In the genomic region with DNA sequence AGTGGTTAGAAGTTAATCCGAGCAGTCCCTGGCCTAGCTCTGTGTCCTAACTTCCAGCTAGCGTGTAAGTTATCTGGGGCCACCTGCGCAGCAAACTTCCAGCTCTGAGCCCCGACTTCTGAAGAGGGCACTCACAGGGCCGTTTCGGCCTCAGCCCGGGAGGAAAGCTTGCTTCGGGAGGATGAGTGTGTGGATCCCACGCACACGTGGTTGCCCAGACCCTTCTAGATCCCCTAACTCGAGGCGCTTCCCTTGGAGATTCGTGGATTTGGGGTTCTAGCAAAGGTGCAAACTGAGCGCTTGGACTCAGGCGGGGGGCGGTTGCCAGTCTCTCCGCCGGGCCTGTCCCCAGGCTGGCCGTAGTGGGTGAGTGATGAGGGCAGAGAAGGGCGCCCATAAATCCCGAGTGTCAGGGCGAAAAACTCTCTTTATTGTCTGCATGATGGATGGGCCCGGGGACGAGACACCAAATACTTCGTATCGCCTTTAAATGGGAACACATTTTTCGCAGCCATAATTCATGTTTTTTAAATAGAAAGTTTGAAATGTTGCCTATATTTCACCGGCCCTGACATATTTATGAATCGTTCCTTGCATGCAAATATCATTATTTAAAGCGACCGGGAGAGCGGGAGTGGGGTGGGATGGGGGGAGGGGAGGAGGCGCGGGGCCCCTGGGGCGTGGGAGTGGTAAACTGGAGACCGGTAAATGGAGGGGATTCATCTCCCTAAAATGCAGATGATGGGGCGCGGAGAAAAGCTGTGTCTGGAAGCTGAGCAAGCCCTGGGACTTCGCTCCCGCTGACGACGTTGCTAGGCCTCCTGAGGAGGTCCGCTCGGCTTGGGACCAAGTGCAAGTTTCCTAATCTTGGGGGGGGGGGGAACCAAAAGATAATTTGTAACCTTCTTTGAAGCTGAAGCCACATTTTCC, we compare ENCODE assay signal across 9 mouse cellular contexts. TPM values are rescaled to one million over a fixed set of nuclear protein-coding genes. Genes with fewer than 3 reads are reported as not detected.
DNase-seq lines count a peak whose midpoint lies in the region; ATAC-seq and TF ChIP-seq lines count a peak whose summit lies in the region.
"Had no signal": no experiment of that assay in that cellular context is flagged by ENCODE, and none has a peak within 500 bp of the region (broad histone marks: within the 10 kb centered on the region; RNA-seq: fewer than 3 reads in every experiment).

No protein-coding gene starts in this region.

- H3K9me3 ChIP-seq in lung, embryonic 14.5 days (ENCODE audit: low read depth, low read length) = no peaks in the 10 kb centered on the region
- H3K9me3 ChIP-seq in embryonic facial prominence, embryonic 14.5 days (ENCODE audit: control insufficient read depth, low read length) = no peaks in the 10 kb centered on the region
- H3K9me3 ChIP-seq in intestine, postnatal 0 days (ENCODE audit: control insufficient read depth) = no peaks in the 10 kb centered on the region
- no peaks in the 10 kb centered on the region for H3K9me3 ChIP-seq in liver, postnatal 0 days (ENCODE audit: low read length)

- peak; percentile 64 for DNase-seq in lung, embryonic 14.5 days
- DNase-seq in lung, postnatal 25 days (ENCODE audit: low spot score) = no peak
- DNase-seq in embryonic facial prominence, embryonic 14.5 days (ENCODE audit: low spot score) = peak; percentile 66
- DNase-seq in liver, postnatal 0 days = peak; percentile 15
- DNase-seq in retina, postnatal 1 day = peak; percentile 25
- DNase-seq in right cerebral cortex, adult 2 months (ENCODE audit: low spot score in 2 of 2) = no peak
- no peak for DNase-seq in thymus, adult 18-20 months

- H3K4me1 ChIP-seq in lung, embryonic 14.5 days (ENCODE audit: insufficient read depth) = peaks cover 13% of the 10 kb centered on the region
- peaks cover 13% of the 10 kb centered on the region; the same call in 1 of the 2 replicates for H3K4me1 ChIP-seq in embryonic facial prominence, embryonic 14.5 days (ENCODE audit: control insufficient read depth, insufficient read depth, low read length)
- H3K4me1 ChIP-seq in intestine, postnatal 0 days (replicated peaks; ENCODE audit: control insufficient read depth, insufficient read depth, low read length) = 0 out of 2 replicates have a peak, but pooled peaks cover 2% of the 10 kb centered on the region
- peaks cover 22% of the 10 kb centered on the region for H3K4me1 ChIP-seq in liver, postnatal 0 days (ENCODE audit: insufficient read depth)

- 7% methylated on average over 44 of the region's 44 CpGs for WGBS in lung, embryonic 14.5 days
- 4% methylated on average over 44 of the region's 44 CpGs for WGBS in embryonic facial prominence, embryonic 14.5 days
- 7% methylated on average over 44 of the region's 44 CpGs for WGBS in intestine, postnatal 0 days
- 3% methylated on average over 44 of the region's 44 CpGs for WGBS in liver, postnatal 0 days (ENCODE audit: insufficient replicate concordance)

- ATAC-seq in lung, embryonic 14.5 days (ENCODE audit: insufficient read depth) = no peak
- ATAC-seq in embryonic facial prominence, embryonic 14.5 days (ENCODE audit: low read depth) = no peak
- no peak for ATAC-seq in intestine, postnatal 0 days
- no peak for ATAC-seq in liver, postnatal 0 days

- H3K36me3 ChIP-seq in lung, embryonic 14.5 days (ENCODE audit: insufficient read depth) = no peaks in the 10 kb centered on the region
- no peaks in the 10 kb centered on the region for H3K36me3 ChIP-seq in embryonic facial prominence, embryonic 14.5 days (ENCODE audit: control insufficient read depth, insufficient read depth, low read length)
- no peaks in the 10 kb centered on the region for H3K36me3 ChIP-seq in intestine, postnatal 0 days (ENCODE audit: control insufficient read depth, insufficient read depth)
- H3K36me3 ChIP-seq in liver, postnatal 0 days (replicated peaks; ENCODE audit: insufficient read depth, low read length) = no peaks in the 10 kb centered on the region

- H3K9ac ChIP-seq in lung, embryonic 14.5 days = peak overlapping the region; percentile 64
- H3K9ac ChIP-seq in embryonic facial prominence, embryonic 14.5 days (ENCODE audit: low read depth, low read length) = peak overlapping the region; percentile 70
- peak overlapping the region; percentile 51 for H3K9ac ChIP-seq in intestine, postnatal 0 days (ENCODE audit: low read depth, low read length)
- 0 out of 2 replicates have a peak overlapping the region, but pooled peaks have one; percentile 38 for H3K9ac ChIP-seq in liver, postnatal 0 days (replicated peaks)

- no peaks in the 10 kb centered on the region for H3K27me3 ChIP-seq in lung, embryonic 14.5 days (ENCODE audit: insufficient read depth, low read length)
- peaks cover 36% of the 10 kb centered on the region for H3K27me3 ChIP-seq in embryonic facial prominence, embryonic 14.5 days (replicated peaks; ENCODE audit: control insufficient read depth, insufficient read depth, low read length)
- no peaks in the 10 kb centered on the region for H3K27me3 ChIP-seq in intestine, postnatal 0 days (replicated peaks; ENCODE audit: control insufficient read depth, insufficient read depth, low read length)
- peaks cover 74% of the 10 kb centered on the region for H3K27me3 ChIP-seq in liver, postnatal 0 days (ENCODE audit: insufficient read depth, low read length)
- H3K27me3 ChIP-seq: Patski had no signal

- peak overlapping the region; percentile 97 for H3K4me2 ChIP-seq in lung, embryonic 14.5 days
- H3K4me2 ChIP-seq in embryonic facial prominence, embryonic 14.5 days (ENCODE audit: low read depth, low read length) = peak overlapping the region; percentile 87
- peak overlapping the region; percentile 85 for H3K4me2 ChIP-seq in intestine, postnatal 0 days (replicated peaks; ENCODE audit: low read depth)
- peak overlapping the region; percentile 76 for H3K4me2 ChIP-seq in liver, postnatal 0 days (ENCODE audit: low read depth, low read length)

- no peak for TF ChIP-seq CTCF in lung, embryonic 14.5 days (IDR thresholded peaks at IDR 0.05; ENCODE audit: low read depth)
- no peak for TF ChIP-seq CTCF in intestine, postnatal 0 days (IDR thresholded peaks at IDR 0.05; ENCODE audit: low read depth)
- no peak for TF ChIP-seq CTCF in liver, postnatal 0 days (IDR thresholded peaks at IDR 0.05; ENCODE audit: low read depth)

- no peak overlapping the region for H3K27ac ChIP-seq in lung, embryonic 14.5 days (ENCODE audit: low read depth)
- H3K27ac ChIP-seq in embryonic facial prominence, embryonic 14.5 days (replicated peaks; ENCODE audit: low read depth, low read length) = peak overlapping the region; percentile 77
- peak overlapping the region; percentile 73 for H3K27ac ChIP-seq in intestine, postnatal 0 days (ENCODE audit: low read depth, low read length)
- H3K27ac ChIP-seq in liver, postnatal 0 days (ENCODE audit: low read depth) = no peak overlapping the region

- TF ChIP-seq EP300 in liver, postnatal 0 days (IDR thresholded peaks at IDR 0.05; ENCODE audit: low read depth) = no peak

- H3K4me3 ChIP-seq in lung, embryonic 14.5 days (ENCODE audit: low read depth, low read length) = peak overlapping the region; percentile 60
- peak overlapping the region; percentile 64 for H3K4me3 ChIP-seq in embryonic facial prominence, embryonic 14.5 days (ENCODE audit: low read depth, low read length)
- H3K4me3 ChIP-seq in intestine, postnatal 0 days (ENCODE audit: low read depth, low read length) = peak overlapping the region; percentile 73
- H3K4me3 ChIP-seq in liver, postnatal 0 days (ENCODE audit: low read depth, low read length) = peak overlapping the region; percentile 51

RNA-seq across cellular contexts. Expression of a gene that starts 4.9 kb away (rescaled TPM):
- polyA plus RNA-seq in lung, embryonic 14.5 days (2014; fragmentation: Nextera tagmentation; extraction: Ambion mirVana) = 20.4 and 22.0 TPM in 2 replicates
- polyA plus RNA-seq in embryonic facial prominence, embryonic 14.5 days (2014; fragmentation: Nextera tagmentation; extraction: Ambion mirVana) = 10.6 and 13.6 TPM in 2 replicates
- polyA plus RNA-seq in intestine, postnatal 0 days (2015; fragmentation: Nextera tagmentation; extraction: Ambion mirVana) = 5.7 and 6.5 TPM in 2 replicates
- 0.99 and 1.1 TPM in 2 replicates for polyA plus RNA-seq in liver, postnatal 0 days (2015; fragmentation: Nextera tagmentation; extraction: Ambion mirVana)

RNA-seq across cellular contexts. Expression of a gene that starts 25.2 kb away (rescaled TPM):
- 0.35 and 1.1 TPM in 2 replicates for polyA plus RNA-seq in lung, embryonic 14.5 days (2014; fragmentation: Nextera tagmentation; extraction: Ambion mirVana)
- 0.24 and 0.97 TPM in 2 replicates for polyA plus RNA-seq in embryonic facial prominence, embryonic 14.5 days (2014; fragmentation: Nextera tagmentation; extraction: Ambion mirVana)
- polyA plus RNA-seq in intestine, postnatal 0 days (2015; fragmentation: Nextera tagmentation; extraction: Ambion mirVana) = 0.73 and 1.8 TPM in 2 replicates
- 0.15 and 0.28 TPM in 2 replicates for polyA plus RNA-seq in liver, postnatal 0 days (2015; fragmentation: Nextera tagmentation; extraction: Ambion mirVana)

Comparison
In these comparisons a context has a peak if more than half of its experiments do, and no peak if none do; other contexts are left out.
1. DNase-seq: peak in lung, embryonic 14.5 days (single experiment), embryonic facial prominence, embryonic 14.5 days (single experiment), liver, postnatal 0 days (single experiment) and retina, postnatal 1 day (single experiment); none in lung, postnatal 25 days (single experiment), right cerebral cortex, adult 2 months (0 of 2) and thymus, adult 18-20 months (0 of 2).
2. H3K27ac ChIP-seq: peak in embryonic facial prominence, embryonic 14.5 days (single experiment) and intestine, postnatal 0 days (single experiment); none in lung, embryonic 14.5 days (single experiment) and liver, postnatal 0 days (single experiment).
3. Peak in every context shown above with its lines, with median percentiles within 50 percentile points of each other: H3K4me2 ChIP-seq, H3K4me3 ChIP-seq and H3K9ac ChIP-seq.